Mouse (Mus musculus) forebrain, postnatal 0 days (tissue): ENCODE results near the gene Mdc1. TPM values are rescaled to one million over a fixed set of nuclear protein-coding genes. Genes with fewer than 3 reads are reported as not detected.

ENCODE experiments used
- ATAC-seq: fragments of 200-750 bp; cut with Nextera tagmentation; 2 replicates; pipeline ENCODE4 v1.8.0; 2017; ENCODE audit warnings: mild to moderate bottlenecking, moderate library complexity
- DNase-seq: peaks from one replicate; pipeline ENCODE4 v3.0.0-alpha.2; 2015
- H3K27ac ChIP-seq: fragments of 300-500 bp; sonication (generic); 2 replicates; pipeline ENCODE4 v1.5.1; 2014; ENCODE audit warnings: low read depth, mild to moderate bottlenecking, antibody characterized with exemption, low read length, moderate library complexity, mixed read lengths
- H3K27me3 ChIP-seq: fragments of 300-500 bp; sonication (generic); 2 replicates; pipeline ENCODE4 v1.6.1; 2014; ENCODE audit warnings: mild to moderate bottlenecking, low read length, mixed read lengths; ENCODE audit not compliant: insufficient read depth
- H3K36me3 ChIP-seq: fragments of 300-500 bp; sonication (generic); 2 replicates; pipeline ENCODE4 v1.6.1; 2014; ENCODE audit warnings: mild to moderate bottlenecking, moderate library complexity; ENCODE audit not compliant: insufficient read depth
- H3K4me1 ChIP-seq: fragments of 300-500 bp; sonication (generic); 2 replicates; pipeline ENCODE4 v1.6.1; 2014; ENCODE audit warnings: antibody characterized with exemption; ENCODE audit not compliant: insufficient read depth
- H3K4me2 ChIP-seq: fragments of 300-500 bp; sonication (generic); 2 replicates; pipeline ENCODE4 v1.6.1; 2014; ENCODE audit warnings: low read depth, mild to moderate bottlenecking, moderate library complexity
- H3K4me3 ChIP-seq: fragments of 300-500 bp; sonication (generic); 2 replicates; pipeline ENCODE4 v1.5.1; 2014; ENCODE audit warnings: low read depth, low read length, mixed read lengths
- H3K9ac ChIP-seq: fragments of 300-500 bp; sonication (generic); 2 replicates; pipeline ENCODE4 v1.6.1; 2014; ENCODE audit warnings: mild to moderate bottlenecking
- H3K9me3 ChIP-seq: fragments of 300-500 bp; sonication (generic); 2 replicates; pipeline ENCODE4 v1.6.1; 2016; ENCODE audit warnings: low read length
- CTCF ChIP-seq: sonication (generic); IDR thresholded peaks from 2 replicates; pipeline ENCODE4 v1.5.1; 2016; ENCODE audit warnings: antibody characterized with exemption, control low read depth, low read depth
- WGBS: fragments of 180-500 bp; shearing (Covaris S2); extraction: QIAGEN DNeasy Blood & Tissue Kit; methylation state at CpG from one replicate; pipeline ENCODE4 v1.1.7; 2014; 5-methylcytosine and 5-hydroxymethylcytosine counted together
- polyA plus RNA-seq: library from polyadenylated mRNA; unstranded; fragments of >200 nt; fragmentation: Nextera tagmentation; extraction: Ambion mirVana; gene quantifications from 2 replicates; pipeline ENCODE4 v1.2.1, GENCODE M21; 2015
- total RNA-seq: library from RNA; depleted of rRNA; stranded (reverse); fragments of >200 nt; gene quantifications from 2 replicates; pipeline ENCODE4 v1.2.3, GENCODE M21; 2014

Gene Mdc1
- total and polyA plus RNA-seq, 2 experiments from 2014 or later: 4.4 to 20.4 TPM

- Histone ChIP-seq H3K4me1 (no peaks in the 10 kb centered on the region), H3K4me2 (no peak overlapping the region), H3K9ac (no peak overlapping the region), H3K9me3 (no peaks in the 10 kb centered on the region), H3K27ac (no peak overlapping the region), H3K4me3 (no peak overlapping the region), H3K36me3 (peaks cover 74% of the 10 kb centered on the region), H3K27me3 (no peaks in the 10 kb centered on the region)
- peak; percentile 38; the same call in 1 of the 2 replicates for ATAC-seq
- no peak; the same call in none of the 2 replicates for TF ChIP-seq CTCF
- no peak for DNase-seq
- WGBS: 67% methylated on average over 1 of the region's 1 CpGs
Observed at GRCm38 (mm10) chr17:35848112-35848511, 6.8 kb downstream of the Mdc1 start.

GRCm38 (mm10) chr17:35850974-35851373, 9.7 kb downstream of the Mdc1 start:
- peaks cover 85% of the 10 kb centered on the region for H3K36me3 ChIP-seq
- H3K27me3 ChIP-seq: no peaks in the 10 kb centered on the region

GRCm38 (mm10) chr17:35859371-35859770, 18.1 kb downstream of the Mdc1 start:
- TF ChIP-seq CTCF: no peak
- Histone ChIP-seq H3K27ac (no peak overlapping the region), H3K4me3 (no peak overlapping the region), H3K27me3 (no peaks in the 10 kb centered on the region), H3K4me2 (no peak overlapping the region), H3K9me3 (no peaks in the 10 kb centered on the region), H3K9ac (no peak overlapping the region), H3K36me3 (peaks cover 15% of the 10 kb centered on the region; the same call in 1 of the 2 replicates), H3K4me1 (0 out of 2 replicates have a peak, but pooled peaks cover 7% of the 10 kb centered on the region)
- ATAC-seq: no peak
- no peak for DNase-seq
- WGBS: 96% methylated on average over 1 of the region's 1 CpGs

More at GRCm38 (mm10) chr17:35850974-35851373, 9.7 kb downstream of the Mdc1 start:
- H3K9me3 ChIP-seq: no peaks in the 10 kb centered on the region
- H3K27ac ChIP-seq: no peak overlapping the region
- no peak overlapping the region for H3K4me3 ChIP-seq
- no peaks in the 10 kb centered on the region for H3K4me1 ChIP-seq
- H3K4me2 ChIP-seq: no peak overlapping the region
- ATAC-seq (no peak), DNase-seq (no peak)
- TF ChIP-seq CTCF: no peak
- H3K9ac ChIP-seq: no peak overlapping the region
- WGBS: 89% methylated on average over 3 of the region's 3 CpGs

GRCm38 (mm10) chr17:35859835-35860234, 18.5 kb downstream of the Mdc1 start:
- peaks cover 11% of the 10 kb centered on the region; the same call in 1 of the 2 replicates for H3K36me3 ChIP-seq
- 78% methylated on average over 2 of the region's 2 CpGs for WGBS
- H3K27ac ChIP-seq: no peak overlapping the region
- no peak overlapping the region for H3K4me3 ChIP-seq
- 0 out of 2 replicates have a peak, but pooled peaks cover 7% of the 10 kb centered on the region for H3K4me1 ChIP-seq
- TF ChIP-seq CTCF: no peak
- no peak for ATAC-seq
- DNase-seq: no peak
- no peak overlapping the region for H3K4me2 ChIP-seq
- no peak overlapping the region for H3K9ac ChIP-seq
- no peaks in the 10 kb centered on the region for H3K9me3 ChIP-seq
- H3K27me3 ChIP-seq: no peaks in the 10 kb centered on the region

- peak overlapping the region; percentile 76 for H3K4me3 ChIP-seq
- H3K4me2 ChIP-seq: peak overlapping the region; percentile 60
- peaks cover 7% of the 10 kb centered on the region; the same call in 1 of the 2 replicates for H3K4me1 ChIP-seq
- H3K9ac ChIP-seq: peak overlapping the region; percentile 80
- H3K27ac ChIP-seq: peak overlapping the region; percentile 94
- WGBS: 4% methylated on average over 12 of the region's 12 CpGs
- no peaks in the 10 kb centered on the region for H3K9me3 ChIP-seq
- no peak for TF ChIP-seq CTCF
- DNase-seq (no peak), ATAC-seq (no peak; the same call in 1 of the 2 replicates)
- H3K36me3 ChIP-seq: peaks cover 7% of the 10 kb centered on the region; the same call in 1 of the 2 replicates
- no peaks in the 10 kb centered on the region for H3K27me3 ChIP-seq
Observed at GRCm38 (mm10) chr17:35860831-35861197, 19.5 kb downstream of the Mdc1 start.

- Histone ChIP-seq H3K9ac (peak within 1 kb of the TSS; percentile 80), H3K27ac (peak within 1 kb of the TSS; percentile 94), H3K27me3 (no peaks in the 10 kb centered on the region), H3K4me1 (peaks cover 7% of the 10 kb centered on the region; the same call in 1 of the 2 replicates), H3K4me2 (peak within 1 kb of the TSS; percentile 60), H3K9me3 (no peaks in the 10 kb centered on the region), H3K4me3 (peak within 1 kb of the TSS; percentile 76), H3K36me3 (peaks cover 7% of the 10 kb centered on the region; the same call in 1 of the 2 replicates)
- TF ChIP-seq CTCF: peak; percentile 70
- DNase-seq: peak; percentile 94
- ATAC-seq: peak; percentile 95
- 2% methylated on average over 47 of the region's 47 CpGs for WGBS
Observed at GRCm38 (mm10) chr17:35861198-35861857, 20.0 kb downstream of the Mdc1 start, which contains the start of gene Nrm. Nrm (plus strand) TSS chr17:35861318.

GRCm38 (mm10) chr17:35864832-35865353, 23.6 kb downstream of the Mdc1 start:
- peaks cover 23% of the 10 kb centered on the region for H3K4me1 ChIP-seq
- H3K27me3 ChIP-seq: no peaks in the 10 kb centered on the region
- no peaks in the 10 kb centered on the region for H3K9me3 ChIP-seq
- 25% methylated on average over 10 of the region's 10 CpGs for WGBS
- peak overlapping the region; percentile 56 for H3K4me2 ChIP-seq
- peak overlapping the region; percentile 61 for H3K9ac ChIP-seq
- no peak for ATAC-seq
- no peaks in the 10 kb centered on the region for H3K36me3 ChIP-seq
- DNase-seq: no peak
- no peak for TF ChIP-seq CTCF
- H3K4me3 ChIP-seq: peak overlapping the region; percentile 70
- peak overlapping the region; percentile 83 for H3K27ac ChIP-seq
